Mouse (Mus musculus) embryonic facial prominence, embryonic 14.5 days (tissue): ENCODE data around the gene Pptc7. TPM values are rescaled to one million over a fixed set of nuclear protein-coding genes. Genes with fewer than 3 reads are reported as not detected.

Experiments used
- ATAC-seq: fragments of 200-750 bp; cut with Nextera tagmentation; 2 replicates; pipeline ENCODE4 v1.8.0; 2017; ENCODE audit warnings: low read depth, moderate number of reproducible peaks, moderate TSS enrichment
- DNase-seq: peaks from one replicate; pipeline ENCODE4 v3.0.0-alpha.2; 2015; ENCODE audit warnings: low spot score
- H3K27ac ChIP-seq: fragments of 300-500 bp; sonication (generic); replicated peaks from 2 replicates; pipeline ENCODE4 v1.5.1; 2014; ENCODE audit warnings: low read depth, mild to moderate bottlenecking, low read length, moderate library complexity
- H3K27me3 ChIP-seq: fragments of 300-500 bp; sonication (generic); replicated peaks from 2 replicates; pipeline ENCODE4 v1.6.1; 2014; ENCODE audit warnings: low read length; ENCODE audit not compliant: control insufficient read depth, insufficient read depth
- H3K36me3 ChIP-seq: fragments of 300-500 bp; sonication (generic); 2 replicates; pipeline ENCODE4 v1.6.1; 2014; ENCODE audit warnings: low read length, mixed read lengths; ENCODE audit not compliant: control insufficient read depth, insufficient read depth
- H3K4me1 ChIP-seq: fragments of 300-500 bp; sonication (generic); 2 replicates; pipeline ENCODE4 v1.6.1; 2014; ENCODE audit warnings: antibody characterized with exemption, low read length; ENCODE audit not compliant: control insufficient read depth, insufficient read depth
- H3K4me2 ChIP-seq: fragments of 300-500 bp; sonication (generic); 2 replicates; pipeline ENCODE4 v1.6.1; 2014; ENCODE audit warnings: low read depth, mild to moderate bottlenecking, low read length, moderate library complexity, mixed read lengths
- H3K4me3 ChIP-seq: fragments of 300-500 bp; sonication (generic); 2 replicates; pipeline ENCODE4 v1.5.1; 2014; ENCODE audit warnings: low read depth, mild to moderate bottlenecking, low read length
- H3K9ac ChIP-seq: fragments of 300-500 bp; sonication (generic); 2 replicates; pipeline ENCODE4 v1.6.1; 2014; ENCODE audit warnings: low read depth, mild to moderate bottlenecking, low read length, moderate library complexity, mixed read lengths
- H3K9me3 ChIP-seq: fragments of 300-500 bp; sonication (generic); 2 replicates; pipeline ENCODE4 v1.6.1; 2016; ENCODE audit warnings: low read length; ENCODE audit not compliant: control insufficient read depth
- WGBS: fragments of 180-500 bp; shearing (Covaris S2); extraction: QIAGEN DNeasy Blood & Tissue Kit; methylation state at CpG from one replicate; pipeline ENCODE4 v1.1.7; 2014; 5-methylcytosine and 5-hydroxymethylcytosine counted together
- polyA plus RNA-seq: library from polyadenylated mRNA; unstranded; fragments of >200 nt; fragmentation: Nextera tagmentation; extraction: Ambion mirVana; gene quantifications from 2 replicates; pipeline ENCODE4 v1.2.1, GENCODE M21; 2014

The Pptc7 gene
- polyA plus RNA-seq, 1 experiment from 2014 or later: 8.1 TPM

- peaks cover 37% of the 10 kb centered on the region for H3K4me1 ChIP-seq
- no peak overlapping the region for H3K4me2 ChIP-seq
- DNase-seq (no peak), ATAC-seq (peak; percentile 55; the same call in 1 of the 2 replicates)
- H3K27ac ChIP-seq: peak overlapping the region; percentile 66
- H3K9ac ChIP-seq: 0 out of 2 replicates have a peak overlapping the region, but pooled peaks have one; percentile 11
- WGBS: 51% methylated on average over 17 of the region's 17 CpGs
- no peaks in the 10 kb centered on the region for H3K27me3 ChIP-seq
- 0 out of 2 replicates have a peak, but pooled peaks cover 1% of the 10 kb centered on the region for H3K36me3 ChIP-seq
- H3K4me3 ChIP-seq: no peak overlapping the region
- H3K9me3 ChIP-seq: no peaks in the 10 kb centered on the region
These were observed 18.9 kb downstream of the Pptc7 start for GRCm38 (mm10) chr5:122302810-122303745.

GRCm38 (mm10) chr5:122303937-122304336 lies 19.8 kb downstream of the Pptc7 start:
- Histone ChIP-seq H3K27ac (peak overlapping the region; percentile 66), H3K36me3 (peaks cover 9% of the 10 kb centered on the region; the same call in 1 of the 2 replicates), H3K27me3 (no peaks in the 10 kb centered on the region), H3K4me3 (no peak overlapping the region), H3K9ac (no peak overlapping the region), H3K9me3 (no peaks in the 10 kb centered on the region), H3K4me1 (peaks cover 37% of the 10 kb centered on the region), H3K4me2 (no peak overlapping the region)
- DNase-seq (peak; percentile 58), ATAC-seq (no peak)
- 51% methylated on average over 7 of the region's 7 CpGs for WGBS

- no peak overlapping the region for H3K4me2 ChIP-seq
- H3K4me3 ChIP-seq: no peak overlapping the region
- H3K9ac ChIP-seq: no peak overlapping the region
- peaks cover 12% of the 10 kb centered on the region for H3K36me3 ChIP-seq
- H3K27ac ChIP-seq: peak overlapping the region; percentile 66
- no peaks in the 10 kb centered on the region for H3K9me3 ChIP-seq
- DNase-seq (no peak), ATAC-seq (no peak)
- 60% methylated on average over 6 of the region's 6 CpGs for WGBS
- H3K27me3 ChIP-seq: no peaks in the 10 kb centered on the region
- H3K4me1 ChIP-seq: peaks cover 37% of the 10 kb centered on the region
These were observed 20.4 kb downstream of the Pptc7 start for GRCm38 (mm10) chr5:122304541-122304940.

- ATAC-seq (no peak), DNase-seq (no peak)
- Histone ChIP-seq H3K27me3 (no peaks in the 10 kb centered on the region), H3K27ac (no peak overlapping the region), H3K4me3 (no peak overlapping the region), H3K9me3 (no peaks in the 10 kb centered on the region), H3K36me3 (peaks cover 14% of the 10 kb centered on the region), H3K9ac (no peak overlapping the region), H3K4me1 (peaks cover 31% of the 10 kb centered on the region), H3K4me2 (no peak overlapping the region)
- 93% methylated on average over 7 of the region's 7 CpGs for WGBS
These were observed 21.3 kb downstream of the Pptc7 start for GRCm38 (mm10) chr5:122305472-122305871.

GRCm38 (mm10) chr5:122306536-122306935 lies 22.4 kb downstream of the Pptc7 start:
- no peak for DNase-seq
- H3K27ac ChIP-seq: no peak overlapping the region

GRCm38 (mm10) chr5:122310699-122311098 lies 26.5 kb downstream of the Pptc7 start:
- H3K4me1 ChIP-seq: no peaks in the 10 kb centered on the region; the same call in 1 of the 2 replicates
- no peaks in the 10 kb centered on the region for H3K9me3 ChIP-seq
- H3K4me3 ChIP-seq: no peak overlapping the region
- H3K9ac ChIP-seq: no peak overlapping the region
- H3K27me3 ChIP-seq: no peaks in the 10 kb centered on the region
- H3K36me3 ChIP-seq: peaks cover 47% of the 10 kb centered on the region
- H3K27ac ChIP-seq: no peak overlapping the region
- 0 out of 2 replicates have a peak, but pooled peaks have one; percentile 20 for ATAC-seq
- peak; percentile 9 for DNase-seq
- H3K4me2 ChIP-seq: no peak overlapping the region
- WGBS: 83% methylated on average over 8 of the region's 8 CpGs

More at GRCm38 (mm10) chr5:122306536-122306935, 22.4 kb downstream of the Pptc7 start:
- Histone ChIP-seq H3K4me1 (peaks cover 31% of the 10 kb centered on the region), H3K4me2 (no peak overlapping the region), H3K4me3 (no peak overlapping the region), H3K9me3 (no peaks in the 10 kb centered on the region), H3K27me3 (no peaks in the 10 kb centered on the region), H3K9ac (no peak overlapping the region), H3K36me3 (peaks cover 18% of the 10 kb centered on the region)
- ATAC-seq: no peak
- WGBS: 85% methylated on average over 3 of the region's 3 CpGs

GRCm38 (mm10) chr5:122311692-122312091 lies 27.5 kb downstream of the Pptc7 start:
- WGBS: 71% methylated on average over 7 of the region's 7 CpGs
- DNase-seq (peak; percentile 34), ATAC-seq (no peak)

GRCm38 (mm10) chr5:122312346-122312745 lies 28.2 kb downstream of the Pptc7 start:
- Histone ChIP-seq H3K4me3 (no peak overlapping the region), H3K4me2 (no peak overlapping the region), H3K27me3 (no peaks in the 10 kb centered on the region), H3K9ac (no peak overlapping the region), H3K36me3 (peaks cover 49% of the 10 kb centered on the region), H3K9me3 (no peaks in the 10 kb centered on the region), H3K27ac (no peak overlapping the region), H3K4me1 (no peaks in the 10 kb centered on the region; the same call in 1 of the 2 replicates)
- DNase-seq (no peak), ATAC-seq (no peak)
- 93% methylated on average over 4 of the region's 4 CpGs for WGBS

More at GRCm38 (mm10) chr5:122311692-122312091, 27.5 kb downstream of the Pptc7 start:
- H3K4me2 ChIP-seq: no peak overlapping the region
- no peak overlapping the region for H3K9ac ChIP-seq
- H3K4me3 ChIP-seq: no peak overlapping the region
- no peaks in the 10 kb centered on the region for H3K9me3 ChIP-seq
- H3K36me3 ChIP-seq: peaks cover 49% of the 10 kb centered on the region
- H3K27ac ChIP-seq: no peak overlapping the region
- H3K4me1 ChIP-seq: no peaks in the 10 kb centered on the region; the same call in 1 of the 2 replicates
- H3K27me3 ChIP-seq: no peaks in the 10 kb centered on the region
